Mouse (Mus musculus): ENCODE results near the gene Lrrc61. TPM values are rescaled to one million over a fixed set of nuclear protein-coding genes. Genes with fewer than 3 reads are reported as not detected.

Lrrc61 gene
- polyA plus RNA-seq, 1 experiment: 4.9 TPM

- no peaks in the 10 kb centered on the region; the same call in none of the 2 replicates for H3K4me1 ChIP-seq (ENCODE audit: control insufficient read depth, insufficient read depth, low read length)
- WGBS: 71% methylated on average over 3 of the region's 3 CpGs
- H3K27ac ChIP-seq (ENCODE audit: control insufficient read depth, insufficient read depth, low read depth, low read length, poor library complexity): no peak overlapping the region
- no peak for TF ChIP-seq CTCF (IDR thresholded peaks at IDR 0.05; ENCODE audit: control insufficient read depth, insufficient read depth, low read length)
- TF ChIP-seq POLR2A (IDR thresholded peaks at IDR 0.05; ENCODE audit: borderline replicate concordance, control insufficient read depth, low read depth, low read length): no peak
- H3K4me3 ChIP-seq (replicated peaks; ENCODE audit: control insufficient read depth, low read depth, low read length): no peak overlapping the region
Measured at GRCm38 (mm10) chr6:48591221-48591845, 36.7 kb downstream of the Lrrc61 start.

- Histone ChIP-seq H3K4me1 (ENCODE audit: control insufficient read depth, insufficient read depth, low read length) (no peaks in the 10 kb centered on the region; the same call in none of the 2 replicates), H3K4me3 (replicated peaks; ENCODE audit: control insufficient read depth, low read depth, low read length) (no peak overlapping the region), H3K27ac (ENCODE audit: control insufficient read depth, insufficient read depth, low read depth, low read length, poor library complexity) (no peak overlapping the region)
- TF ChIP-seq CTCF (IDR thresholded peaks at IDR 0.05; ENCODE audit: control insufficient read depth, insufficient read depth, low read length) (no peak), POLR2A (IDR thresholded peaks at IDR 0.05; ENCODE audit: borderline replicate concordance, control insufficient read depth, low read depth, low read length) (no peak)
- WGBS: 61% methylated on average over 6 of the region's 6 CpGs
Measured at GRCm38 (mm10) chr6:48591871-48592270, 37.3 kb downstream of the Lrrc61 start.

- Histone ChIP-seq H3K4me1 (ENCODE audit: control insufficient read depth, insufficient read depth, low read length) (no peaks in the 10 kb centered on the region; the same call in none of the 2 replicates), H3K4me3 (replicated peaks; ENCODE audit: control insufficient read depth, low read depth, low read length) (peak within 1 kb of the TSS; percentile 86), H3K27ac (ENCODE audit: control insufficient read depth, insufficient read depth, low read depth, low read length, poor library complexity) (peak within 1 kb of the TSS; percentile 64)
- 2% methylated on average over 45 of the region's 45 CpGs for WGBS
- TF ChIP-seq POLR2A (IDR thresholded peaks at IDR 0.05; ENCODE audit: borderline replicate concordance, control insufficient read depth, low read depth, low read length) (peak; percentile 20; the same call in 1 of the 2 replicates), CTCF (IDR thresholded peaks at IDR 0.05; ENCODE audit: control insufficient read depth, insufficient read depth, low read length) (no peak; the same call in 1 of the 2 replicates)
Measured at GRCm38 (mm10) chr6:48593158-48594042, 38.8 kb downstream of the Lrrc61 start, which contains the start of the genes Repin1 and Gm44965. Gene Repin1 (plus strand): TSS chr6:48593883. Gene Gm44965 (plus strand): TSS chr6:48593941.

- Histone ChIP-seq H3K4me1 (ENCODE audit: control insufficient read depth, insufficient read depth, low read length) (no peaks in the 10 kb centered on the region; the same call in none of the 2 replicates), H3K4me3 (replicated peaks; ENCODE audit: control insufficient read depth, low read depth, low read length) (peak overlapping the region; percentile 86), H3K27ac (ENCODE audit: control insufficient read depth, insufficient read depth, low read depth, low read length, poor library complexity) (peak overlapping the region; percentile 64)
- 1% methylated on average over 41 of the region's 41 CpGs for WGBS
- TF ChIP-seq POLR2A (IDR thresholded peaks at IDR 0.05; ENCODE audit: borderline replicate concordance, control insufficient read depth, low read depth, low read length) (peak; percentile 1; the same call in 1 of the 2 replicates), CTCF (IDR thresholded peaks at IDR 0.05; ENCODE audit: control insufficient read depth, insufficient read depth, low read length) (no peak)
Measured at GRCm38 (mm10) chr6:48594043-48594738, 39.6 kb downstream of the Lrrc61 start.

- Histone ChIP-seq H3K4me1 (ENCODE audit: control insufficient read depth, insufficient read depth, low read length) (no peaks in the 10 kb centered on the region; the same call in none of the 2 replicates), H3K27ac (ENCODE audit: control insufficient read depth, insufficient read depth, low read depth, low read length, poor library complexity) (no peak overlapping the region), H3K4me3 (replicated peaks; ENCODE audit: control insufficient read depth, low read depth, low read length) (no peak overlapping the region)
- 21% methylated on average over 1 of the region's 1 CpGs for WGBS
- no peak for TF ChIP-seq CTCF (IDR thresholded peaks at IDR 0.05; ENCODE audit: control insufficient read depth, insufficient read depth, low read length)
- no peak for TF ChIP-seq POLR2A (IDR thresholded peaks at IDR 0.05; ENCODE audit: borderline replicate concordance, control insufficient read depth, low read depth, low read length)
Measured at GRCm38 (mm10) chr6:48595278-48595677, 40.7 kb downstream of the Lrrc61 start.

GRCm38 (mm10) chr6:48596545-48597232 lies 42.1 kb downstream of the Lrrc61 start:
- 92% methylated on average over 45 of the region's 45 CpGs for WGBS
- H3K4me3 ChIP-seq (replicated peaks; ENCODE audit: control insufficient read depth, low read depth, low read length): no peak overlapping the region
- H3K27ac ChIP-seq (ENCODE audit: control insufficient read depth, insufficient read depth, low read depth, low read length, poor library complexity): no peak overlapping the region
- TF ChIP-seq CTCF (IDR thresholded peaks at IDR 0.05; ENCODE audit: control insufficient read depth, insufficient read depth, low read length) (no peak), POLR2A (IDR thresholded peaks at IDR 0.05; ENCODE audit: borderline replicate concordance, control insufficient read depth, low read depth, low read length) (no peak)
- peaks cover 1% of the 10 kb centered on the region for H3K4me1 ChIP-seq (ENCODE audit: control insufficient read depth, insufficient read depth, low read length)

GRCm38 (mm10) chr6:48597233-48597625 lies 42.6 kb downstream of the Lrrc61 start:
- Histone ChIP-seq H3K4me1 (ENCODE audit: control insufficient read depth, insufficient read depth, low read length) (peaks cover 1% of the 10 kb centered on the region), H3K27ac (ENCODE audit: control insufficient read depth, insufficient read depth, low read depth, low read length, poor library complexity) (no peak overlapping the region), H3K4me3 (replicated peaks; ENCODE audit: control insufficient read depth, low read depth, low read length) (no peak overlapping the region)
- TF ChIP-seq POLR2A (IDR thresholded peaks at IDR 0.05; ENCODE audit: borderline replicate concordance, control insufficient read depth, low read depth, low read length): no peak
- no peak for TF ChIP-seq CTCF (IDR thresholded peaks at IDR 0.05; ENCODE audit: control insufficient read depth, insufficient read depth, low read length)
- 95% methylated on average over 27 of the region's 27 CpGs for WGBS

Data from bone marrow, adult 2 months (tissue).